Mouse (Mus musculus) erythroid progenitor cell, adult 5-6 weeks (primary cell): ENCODE data around the gene Slc20a1. TPM values are rescaled to one million over a fixed set of nuclear protein-coding genes. Genes with fewer than 3 reads are reported as not detected.

ENCODE experiments used
- ATAC-seq: replicated peaks from 2 replicates; pipeline ENCODE4 v1.8.0; 2016; ENCODE audit warnings: moderate number of reproducible peaks, mild to moderate bottlenecking, moderate TSS enrichment, inconsistent platforms; ENCODE audit not compliant: poor library complexity, low FRiP score, severe bottlenecking
- total RNA-seq, 2 experiments: library from RNA; stranded (forward) in 1 of 2; stranded (reverse) in 1 of 2; fragments of 150-400 nt in 1 of 2; fragments of 186-747, 209-891 nt in 1 of 2; gene quantifications; 2 replicates each; pipeline versions ENCODE4 v1.2.3 to v1.2.4; 2015 to 2017; ENCODE audit warnings: low replicate concordance in 2 of 2

Gene Slc20a1
- total RNA-seq, 2 experiments from 2014 or later = 242 to 739 TPM

- no peak for ATAC-seq
Measured at GRCm38 (mm10) chr2:129224178-129224577, 25.6 kb downstream of the Slc20a1 start.

GRCm38 (mm10) chr2:129225251-129225819 lies 26.8 kb downstream of the Slc20a1 start:
- ATAC-seq = no peak

GRCm38 (mm10) chr2:129226296-129226851 lies 27.8 kb downstream of the Slc20a1 start:
- peak; percentile 81 for ATAC-seq

- no peak for ATAC-seq
Measured at GRCm38 (mm10) chr2:129227011-129227529, 28.5 kb downstream of the Slc20a1 start.

GRCm38 (mm10) chr2:129227709-129228108 lies 29.1 kb downstream of the Slc20a1 start:
- ATAC-seq = peak; percentile 83

GRCm38 (mm10) chr2:129228571-129228970 lies 30.0 kb downstream of the Slc20a1 start:
- ATAC-seq = no peak

GRCm38 (mm10) chr2:129229316-129229715 lies 30.8 kb downstream of the Slc20a1 start:
- ATAC-seq = no peak

GRCm38 (mm10) chr2:129232023-129232422 lies 33.5 kb downstream of the Slc20a1 start:
- ATAC-seq = no peak

- ATAC-seq = no peak
Measured at GRCm38 (mm10) chr2:129232484-129232883, 33.9 kb downstream of the Slc20a1 start.

GRCm38 (mm10) chr2:129233218-129233617 lies 34.7 kb downstream of the Slc20a1 start:
- ATAC-seq = no peak

- peak; percentile 64 for ATAC-seq
Measured at GRCm38 (mm10) chr2:129233803-129234477, 35.4 kb downstream of the Slc20a1 start.

- ATAC-seq = no peak
Measured at GRCm38 (mm10) chr2:129234731-129235130, 36.2 kb downstream of the Slc20a1 start.

- ATAC-seq = no peak
Measured at GRCm38 (mm10) chr2:129236526-129236925, 38.0 kb downstream of the Slc20a1 start.

- ATAC-seq = peak; percentile 51; the same call in 1 of the 2 replicates
Measured at GRCm38 (mm10) chr2:129240726-129241432, 42.3 kb downstream of the Slc20a1 start.

GRCm38 (mm10) chr2:129241845-129242833 lies 43.6 kb downstream of the Slc20a1 start:
- ATAC-seq = no peak

- ATAC-seq = peak; percentile 61
Measured at GRCm38 (mm10) chr2:129243005-129243404, 44.4 kb downstream of the Slc20a1 start.

GRCm38 (mm10) chr2:129243786-129244185 lies 45.2 kb downstream of the Slc20a1 start:
- no peak for ATAC-seq

- no peak for ATAC-seq
Measured at GRCm38 (mm10) chr2:129244446-129245120, 46.0 kb downstream of the Slc20a1 start.

- ATAC-seq = no peak
Measured at GRCm38 (mm10) chr2:129245618-129246017, 47.1 kb downstream of the Slc20a1 start.
